Mouse (Mus musculus) C2C12 (cell line): ENCODE results near the gene Gm4297. TPM values are rescaled to one million over a fixed set of nuclear protein-coding genes. Genes with fewer than 3 reads are reported as not detected.
"Not testable (repeated sequence)": the region's sequence is repeated elsewhere in the genome, so short reads cannot be mapped to it uniquely, and the experiment has no call there.

Experiments used
- H3K27me3 ChIP-seq: one replicate; pipeline ENCODE4 v1.6.1; 2011; ENCODE audit not compliant: control insufficient read depth, insufficient read depth, insufficient read length
- H3K36me3 ChIP-seq: one replicate; pipeline ENCODE4 v1.6.1; 2011; ENCODE audit not compliant: control insufficient read depth, insufficient read depth
- H3K4me3 ChIP-seq: one replicate; pipeline ENCODE4 v1.5.1; 2011; ENCODE audit warnings: mild to moderate bottlenecking, control low read depth; ENCODE audit not compliant: poor library complexity, insufficient read depth, severe bottlenecking
- H3K79me2 ChIP-seq: one replicate; pipeline ENCODE4 v1.6.1; 2011; ENCODE audit not compliant: control insufficient read depth, insufficient read depth
- H3K79me3 ChIP-seq: one replicate; pipeline ENCODE4 v1.6.1; 2011; ENCODE audit warnings: low read depth, control low read depth
- H3ac ChIP-seq: one replicate; pipeline ENCODE3; 2011; ENCODE audit warnings: low read depth; ENCODE audit not compliant: control insufficient read depth, insufficient read length
- long read RNA-seq, 2 experiments: library from polyadenylated mRNA; unstranded; transcript quantifications; one replicate each; pipeline ENCODE4 v2.0.0; 2019 to 2020
- microRNA-seq: library from miRNA; unstranded; fragments of <30 nt; microRNA quantifications from one replicate; pipeline ENCODE4, GENCODE M21; 2019; ENCODE audit warnings: borderline microRNAs expressed
- polyA plus RNA-seq: library from polyadenylated mRNA; unstranded; fragments of >200 nt; fragmentation: generic; extraction: Trizol; gene quantifications from one replicate; pipeline ENCODE4 v1.2.1, GENCODE M21; 2012; ENCODE audit warnings: missing spikeins

Gm4297 gene
- not detected for polyA plus RNA-seq
- long read RNA-seq, experiment 1 = 0 reads
- long read RNA-seq, experiment 2 = 0 reads

- not testable (repeated sequence) for H3K4me3 ChIP-seq, H3K79me3 ChIP-seq, H3K27me3 ChIP-seq, H3K36me3 ChIP-seq, H3ac ChIP-seq, H3K79me2 ChIP-seq
Observed at GRCm38 (mm10) chrX:24574795-24575194, at the start of gene Gm4297. TSS of gene Gm4297 (minus strand) at chrX:24574895.

Small RNA genes within 50 kb of the gene (microRNA-seq; reads per million reads assigned to microRNA genes)
- gene Gm27839 (not detected), gene Gm27910 (not detected)

Other genes with a start within 250 kb of the Gm4297 start
- gene Gm5934, start 74.1 kb downstream of the Gm4297 start, polyA plus RNA-seq = not detected
- gene Gm5935, start 200.3 kb upstream of the Gm4297 start, polyA plus RNA-seq = not detected